Mouse (Mus musculus) cerebellum, postnatal 25 days (tissue): ENCODE measurements around the gene Phactr1.

Source experiments
- DNase-seq, 2 experiments: peaks; one replicate each; pipeline ENCODE4 v3.0.0; 2021; ENCODE audit warnings: mixed read lengths in 2 of 2

Gene Phactr1

GRCm38 (mm10) chr13:43042766-43043165 is 362.3 kb downstream of the Phactr1 start:
- no peak for DNase-seq

GRCm38 (mm10) chr13:43048553-43048952 is 368.1 kb downstream of the Phactr1 start:
- no peak for DNase-seq

GRCm38 (mm10) chr13:43053201-43053600 is 372.8 kb downstream of the Phactr1 start:
- DNase-seq: peak in 1 of 2 experiments; percentile 19

- no peak for DNase-seq
These were observed 374.7 kb downstream of the Phactr1 start for GRCm38 (mm10) chr13:43055136-43055535.

GRCm38 (mm10) chr13:43057104-43057503 is 376.7 kb downstream of the Phactr1 start:
- DNase-seq: no peak

DNA sequence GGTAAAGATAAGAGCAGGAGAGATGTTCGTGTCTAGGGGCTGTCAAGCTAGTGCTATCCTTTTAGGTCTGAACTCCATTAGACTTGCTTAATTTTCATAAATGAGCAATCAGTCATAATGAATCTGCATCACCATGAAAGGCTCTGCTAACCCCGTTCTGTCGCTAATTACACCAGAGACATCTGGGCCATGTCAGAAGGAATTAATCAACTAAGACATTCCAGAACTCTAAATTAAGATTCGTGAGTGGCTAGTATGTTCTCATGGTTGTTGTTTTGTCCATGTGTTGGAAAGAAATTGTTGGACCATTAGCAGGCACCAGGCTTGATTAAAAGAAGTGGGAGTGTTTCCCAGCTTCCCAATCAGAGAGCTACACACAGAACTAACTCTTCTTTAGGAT is 382.9 kb downstream of the Phactr1 start:
- no peak for DNase-seq

DNA sequence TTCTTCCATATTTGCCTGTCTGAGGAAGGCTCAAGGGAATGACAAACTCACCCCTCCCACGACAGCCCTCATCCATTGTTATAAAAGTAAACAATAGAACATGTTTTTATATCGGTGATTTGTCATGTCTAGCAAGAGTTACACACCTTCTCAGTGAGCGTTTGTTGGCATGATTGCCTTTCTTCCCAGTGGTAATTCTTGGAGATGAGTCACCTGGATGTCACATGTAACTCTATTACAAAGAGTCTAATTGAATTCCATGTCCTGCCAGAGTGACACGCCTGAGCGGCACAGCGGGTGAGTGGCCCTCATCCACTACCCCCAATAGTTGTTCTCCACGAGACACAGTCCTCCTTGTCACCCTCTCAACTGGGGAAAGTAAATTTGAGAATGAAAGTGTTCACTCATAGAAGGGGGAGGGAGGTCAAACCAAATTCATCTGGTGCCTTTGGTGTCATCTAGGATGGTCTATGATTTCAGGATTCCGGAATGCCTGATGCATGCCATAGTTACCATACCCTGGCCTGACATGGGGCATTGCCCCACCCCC is 388.4 kb downstream of the Phactr1 start:
- DNase-seq: peak; percentile 24 to 41

DNA sequence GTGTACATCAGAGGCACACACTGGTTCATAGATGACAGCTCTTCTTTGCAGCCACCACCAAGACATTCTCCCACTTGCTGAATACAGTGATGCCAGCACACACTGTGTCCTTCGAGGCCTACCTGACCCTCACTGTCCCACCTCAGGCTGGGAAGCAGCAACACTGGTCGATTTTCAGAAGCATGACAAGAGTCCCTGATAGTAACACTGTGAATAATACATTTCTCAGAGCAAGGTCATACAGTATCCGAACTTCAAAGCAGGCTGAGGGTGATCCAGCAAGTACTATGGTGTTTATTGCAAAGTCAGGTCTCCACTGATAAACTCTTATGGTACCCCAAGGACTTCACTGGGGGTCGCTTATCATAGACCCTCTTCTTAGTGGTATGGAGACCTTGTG is 390.1 kb downstream of the Phactr1 start:
- DNase-seq: no peak

GRCm38 (mm10) chr13:43070971-43071370 is 390.5 kb downstream of the Phactr1 start:
- no peak for DNase-seq

DNA sequence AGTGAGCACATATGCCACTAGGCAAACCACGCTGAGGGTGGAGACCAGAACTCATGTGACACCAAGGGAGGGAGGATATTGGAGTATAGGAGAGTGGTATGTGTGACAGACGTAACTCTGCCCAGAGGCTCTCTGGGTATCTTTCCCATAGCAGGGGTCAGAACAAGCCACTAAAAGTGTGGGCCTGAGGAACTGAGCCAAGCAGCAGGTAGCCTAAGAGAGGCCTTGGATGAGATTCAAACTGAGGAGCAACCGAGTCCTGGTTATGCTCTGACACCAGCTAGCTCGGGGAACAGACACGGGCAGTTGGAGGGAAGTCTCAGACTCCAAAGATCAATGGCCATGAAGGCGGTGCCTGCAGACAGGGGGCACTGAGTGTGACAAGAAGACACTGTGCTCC is 395.0 kb downstream of the Phactr1 start:
- peak; percentile 37 to 51 for DNase-seq

- no peak for DNase-seq
These were observed 397.1 kb downstream of the Phactr1 start for GRCm38 (mm10) chr13:43077485-43077884.

DNA sequence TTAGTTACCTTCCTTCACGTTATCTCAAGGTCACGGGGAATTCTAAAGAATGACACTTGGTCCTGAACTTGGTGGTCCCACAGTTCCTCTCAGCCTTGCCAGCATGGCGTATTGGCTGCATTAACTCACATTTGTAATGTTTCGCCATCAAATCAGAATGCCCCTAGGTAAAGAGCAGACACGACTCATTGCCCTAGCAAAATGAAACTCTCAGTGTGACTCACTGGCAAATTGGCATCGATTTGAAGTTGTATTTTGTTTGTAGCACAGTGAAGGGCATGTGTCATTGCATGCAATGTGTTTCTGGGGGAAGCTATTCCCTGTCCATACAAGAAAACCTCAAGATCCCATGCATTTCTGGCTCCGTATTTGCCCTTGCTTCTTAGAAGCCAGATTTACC is 404.8 kb downstream of the Phactr1 start:
- DNase-seq: no peak

DNA sequence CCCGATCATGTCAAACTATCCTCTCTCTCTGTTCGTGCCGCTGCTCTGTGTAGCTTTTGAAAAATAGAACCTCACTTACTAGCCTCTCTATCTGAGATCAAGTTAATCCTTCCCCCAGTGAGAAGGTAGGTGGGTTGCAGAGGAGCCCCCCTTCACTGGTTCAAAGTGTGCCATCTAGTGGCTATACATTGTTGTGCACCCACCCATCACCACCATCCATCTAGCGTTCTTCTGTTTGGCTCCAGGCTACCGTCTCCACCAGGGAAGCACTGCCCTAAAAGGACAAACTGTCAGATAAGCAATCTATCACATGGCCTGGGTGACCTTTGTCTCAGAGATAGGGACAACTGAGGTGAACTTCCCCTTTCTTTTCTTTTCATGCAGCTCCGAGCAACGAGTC is 413.9 kb downstream of the Phactr1 start:
- DNase-seq: peak; percentile 57 to 72

DNA sequence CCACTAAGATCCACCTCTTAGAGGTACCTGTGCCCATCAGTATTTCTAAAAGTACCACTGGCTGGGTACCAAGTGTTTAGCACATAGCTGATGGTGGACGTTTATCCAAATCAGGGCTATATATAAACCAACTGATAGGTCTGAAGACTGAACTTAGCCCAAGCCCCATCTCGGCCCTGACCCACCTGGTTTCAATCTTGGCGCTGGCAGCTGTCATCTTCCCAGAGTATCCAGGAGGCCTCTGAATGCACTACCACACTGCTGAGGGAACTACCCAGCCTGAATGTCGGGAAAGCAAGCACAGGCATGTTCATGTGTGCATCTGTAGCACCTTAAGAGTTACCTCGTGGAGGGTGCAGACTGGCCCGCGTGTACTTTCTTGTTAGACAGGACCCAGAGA is 422.5 kb downstream of the Phactr1 start:
- DNase-seq: no peak

DNA sequence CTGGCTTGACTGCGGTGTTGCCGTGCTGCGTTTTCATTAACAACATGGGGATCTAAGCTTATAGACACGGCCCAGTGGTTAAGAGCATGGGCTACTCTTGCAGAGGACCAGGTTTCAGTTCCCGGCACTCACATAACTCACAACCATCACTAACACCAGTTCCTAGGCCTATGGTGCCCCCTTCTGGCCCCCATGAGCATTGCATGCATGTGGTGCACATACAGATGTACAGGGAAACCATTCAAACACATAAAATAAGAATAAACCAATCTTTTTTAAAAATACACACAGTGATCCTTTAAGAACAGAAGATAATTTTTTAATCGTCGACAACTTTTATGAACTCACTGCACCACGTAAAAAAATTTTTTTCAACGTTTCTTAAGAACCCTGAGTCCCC is 424.1 kb downstream of the Phactr1 start:
- DNase-seq: no peak

- DNase-seq: peak; percentile 91 to 94
These were observed 431.9 kb downstream of the Phactr1 start for GRCm38 (mm10) chr13:43112280-43112679.

GRCm38 (mm10) chr13:43112707-43113106 is 432.3 kb downstream of the Phactr1 start:
- DNase-seq: no peak

GRCm38 (mm10) chr13:43113141-43113540 is 432.7 kb downstream of the Phactr1 start:
- no peak for DNase-seq

- no peak for DNase-seq
These were observed 442.1 kb downstream of the Phactr1 start for GRCm38 (mm10) chr13:43122306-43123070.

GRCm38 (mm10) chr13:43123895-43124682 is 443.7 kb downstream of the Phactr1 start:
- DNase-seq: no peak

DNA sequence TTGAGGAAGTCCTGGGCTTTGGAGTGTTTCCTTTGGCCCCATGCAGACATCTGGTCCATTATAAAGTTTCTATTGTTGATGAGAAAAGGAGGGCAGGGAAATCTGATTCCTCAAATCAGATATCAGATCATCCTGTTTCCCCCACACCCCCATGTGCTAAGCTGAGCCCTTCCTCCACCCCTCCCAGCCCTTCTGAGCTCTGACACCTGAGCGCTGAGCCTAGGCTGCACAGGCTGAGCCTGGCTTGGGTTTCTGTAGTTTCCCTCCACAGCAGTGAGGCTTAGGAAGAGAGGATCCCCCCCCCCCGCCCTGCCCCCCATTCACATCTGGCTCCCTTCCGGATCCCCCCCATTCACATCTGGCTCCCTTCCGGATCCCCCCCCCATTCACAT is 444.3 kb downstream of the Phactr1 start:
- DNase-seq: no peak

DNA sequence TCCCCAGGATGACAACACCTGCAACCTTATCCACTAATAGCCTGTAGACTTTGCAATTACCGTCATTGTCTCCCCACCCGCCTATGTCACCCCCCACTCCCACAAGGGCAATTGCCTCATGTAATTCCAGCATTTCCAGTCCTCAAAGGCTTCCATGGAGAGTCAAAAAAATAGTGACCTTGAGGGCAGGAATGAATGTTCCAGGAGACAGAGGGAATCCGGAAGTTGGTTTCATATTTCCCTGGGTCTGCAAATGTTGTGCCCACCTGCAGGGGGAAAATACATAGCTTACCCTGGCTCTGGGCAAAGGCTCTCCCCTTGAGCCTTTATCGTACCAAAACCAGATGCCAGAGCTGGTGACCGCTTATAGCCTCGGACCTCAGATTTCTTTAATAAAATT is 449.7 kb downstream of the Phactr1 start:
- DNase-seq: no peak

DNA sequence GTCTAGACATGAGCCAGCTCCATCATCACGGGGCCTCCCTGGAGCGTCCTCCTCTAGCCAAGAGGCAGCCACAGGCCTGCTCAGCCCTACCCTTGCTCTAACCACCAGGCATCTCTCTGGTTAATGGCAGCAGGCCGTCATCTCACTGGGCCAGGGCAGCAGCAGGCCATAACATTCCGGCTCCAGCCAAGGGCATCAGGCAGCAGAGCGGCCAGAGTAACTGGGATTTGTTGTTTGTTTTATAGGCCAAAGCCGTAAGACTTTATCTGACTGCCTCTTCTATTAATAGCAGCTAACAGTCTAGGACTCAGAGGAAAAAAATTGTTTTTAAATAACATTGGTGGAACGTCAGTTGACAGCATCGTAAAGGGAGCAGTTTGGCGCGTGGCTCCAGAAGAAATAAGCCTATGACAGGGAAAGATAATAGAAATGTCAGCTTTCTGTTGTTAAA is 451.3 kb downstream of the Phactr1 start:
- peak; percentile 22 to 25 for DNase-seq

DNA sequence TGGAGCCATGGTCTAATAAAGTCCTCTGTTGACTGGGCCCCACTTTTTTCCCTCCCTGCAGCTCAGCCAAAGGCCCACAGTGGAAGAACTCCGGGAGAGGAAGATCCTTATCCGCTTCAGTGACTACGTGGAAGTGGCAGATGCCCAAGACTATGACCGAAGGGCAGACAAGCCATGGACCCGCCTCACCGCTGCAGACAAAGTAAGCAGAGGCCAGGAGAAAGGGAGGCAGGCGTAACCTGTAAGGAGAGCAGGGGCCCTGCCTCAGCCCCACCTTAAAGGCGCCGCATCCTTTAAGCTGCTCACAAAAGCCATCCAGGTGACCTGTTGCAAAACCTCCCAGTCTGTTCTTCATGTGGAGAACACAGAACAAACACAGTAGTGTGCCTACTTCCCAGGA is 452.4 kb downstream of the Phactr1 start:
- DNase-seq: peak in 1 of 2 experiments; percentile 43
